Mouse (Mus musculus): Measurements from ENCODE around the gene Ctdspl. TPM values are rescaled to one million over a fixed set of nuclear protein-coding genes. Genes with fewer than 3 reads are reported as not detected.
A peak's percentile ranks its signal among the peaks of the same experiment; 100 is the strongest.

The Ctdspl gene
- polyA plus RNA-seq, 1 experiment from 2014 or later = 4.9 TPM

GRCm38 (mm10) chr9:118963149-118963548 lies 36.9 kb downstream of the Ctdspl start:
- Histone ChIP-seq H3K9me3 (ENCODE audit: control insufficient read depth, low read length) (no peaks in the 10 kb centered on the region), H3K4me3 (ENCODE audit: low read depth, low read length) (no peak overlapping the region), H3K9ac (ENCODE audit: low read length) (no peak overlapping the region), H3K27ac (ENCODE audit: low read depth, low read length) (no peak overlapping the region), H3K36me3 (ENCODE audit: control insufficient read depth, insufficient read depth, low read length) (no peaks in the 10 kb centered on the region), H3K4me2 (no peak overlapping the region), H3K4me1 (ENCODE audit: control insufficient read depth, insufficient read depth, low read length) (no peaks in the 10 kb centered on the region), H3K27me3 (ENCODE audit: control insufficient read depth, insufficient read depth, low read length) (no peaks in the 10 kb centered on the region)
- 88% methylated on average over 9 of the region's 9 CpGs for WGBS
- DNase-seq (ENCODE audit: low spot score, missing footprints) = no peak
- no peak for ATAC-seq (ENCODE audit: low FRiP score)

- 86% methylated on average over 18 of the region's 18 CpGs for WGBS
- DNase-seq (ENCODE audit: low spot score, missing footprints) = no peak
- Histone ChIP-seq H3K4me1 (ENCODE audit: control insufficient read depth, insufficient read depth, low read length) (no peaks in the 10 kb centered on the region), H3K4me2 (no peak overlapping the region), H3K9ac (ENCODE audit: low read length) (no peak overlapping the region), H3K36me3 (ENCODE audit: control insufficient read depth, insufficient read depth, low read length) (no peaks in the 10 kb centered on the region), H3K4me3 (ENCODE audit: low read depth, low read length) (no peak overlapping the region), H3K9me3 (ENCODE audit: control insufficient read depth, low read length) (no peaks in the 10 kb centered on the region), H3K27ac (ENCODE audit: low read depth, low read length) (no peak overlapping the region), H3K27me3 (ENCODE audit: control insufficient read depth, insufficient read depth, low read length) (no peaks in the 10 kb centered on the region)
- no peak for ATAC-seq (ENCODE audit: low FRiP score)
Observed at GRCm38 (mm10) chr9:118964263-118965034, 38.2 kb downstream of the Ctdspl start.

GRCm38 (mm10) chr9:118969810-118970209 lies 43.6 kb downstream of the Ctdspl start:
- DNase-seq (ENCODE audit: low spot score, missing footprints) (no peak), ATAC-seq (ENCODE audit: low FRiP score) (no peak)
- Histone ChIP-seq H3K9ac (ENCODE audit: low read length) (no peak overlapping the region), H3K27ac (ENCODE audit: low read depth, low read length) (no peak overlapping the region), H3K36me3 (ENCODE audit: control insufficient read depth, insufficient read depth, low read length) (no peaks in the 10 kb centered on the region), H3K27me3 (ENCODE audit: control insufficient read depth, insufficient read depth, low read length) (no peaks in the 10 kb centered on the region), H3K4me3 (ENCODE audit: low read depth, low read length) (no peak overlapping the region), H3K4me2 (no peak overlapping the region), H3K9me3 (ENCODE audit: control insufficient read depth, low read length) (no peaks in the 10 kb centered on the region), H3K4me1 (ENCODE audit: control insufficient read depth, insufficient read depth, low read length) (peaks cover 7% of the 10 kb centered on the region)
- WGBS = 83% methylated on average over 4 of the region's 4 CpGs

DNA sequence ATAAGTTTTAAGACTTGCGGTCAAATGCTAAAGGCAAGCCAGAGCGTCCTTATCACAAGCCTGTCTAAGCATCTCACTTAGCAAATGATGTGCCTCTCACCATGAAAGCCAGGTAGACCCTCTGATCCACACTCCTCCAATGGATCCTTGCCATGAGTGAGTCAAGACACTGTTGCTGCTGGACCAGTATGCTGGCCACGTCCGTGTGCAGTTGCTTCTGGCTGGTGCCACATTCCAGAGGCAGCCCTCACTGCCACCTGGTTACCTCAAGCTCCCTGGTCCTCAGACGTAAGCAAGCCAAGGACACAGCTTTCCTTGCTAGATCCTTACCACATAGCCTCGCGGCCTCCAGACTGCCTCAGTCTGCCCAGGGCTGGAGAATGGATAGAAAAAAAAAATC lies 46.8 kb downstream of the Ctdspl start:
- no peaks in the 10 kb centered on the region for H3K36me3 ChIP-seq (ENCODE audit: control insufficient read depth, insufficient read depth, low read length)
- no peaks in the 10 kb centered on the region for H3K27me3 ChIP-seq (ENCODE audit: control insufficient read depth, insufficient read depth, low read length)
- no peak for DNase-seq (ENCODE audit: low spot score, missing footprints)
- H3K4me1 ChIP-seq (ENCODE audit: control insufficient read depth, insufficient read depth, low read length) = peaks cover 14% of the 10 kb centered on the region
- H3K9me3 ChIP-seq (ENCODE audit: control insufficient read depth, low read length) = no peaks in the 10 kb centered on the region
- H3K4me2 ChIP-seq = no peak overlapping the region
- 84% methylated on average over 7 of the region's 7 CpGs for WGBS
- H3K4me3 ChIP-seq (ENCODE audit: low read depth, low read length) = no peak overlapping the region
- H3K9ac ChIP-seq (ENCODE audit: low read length) = no peak overlapping the region
- no peak overlapping the region for H3K27ac ChIP-seq (ENCODE audit: low read depth, low read length)
- ATAC-seq (ENCODE audit: low FRiP score) = no peak

DNA sequence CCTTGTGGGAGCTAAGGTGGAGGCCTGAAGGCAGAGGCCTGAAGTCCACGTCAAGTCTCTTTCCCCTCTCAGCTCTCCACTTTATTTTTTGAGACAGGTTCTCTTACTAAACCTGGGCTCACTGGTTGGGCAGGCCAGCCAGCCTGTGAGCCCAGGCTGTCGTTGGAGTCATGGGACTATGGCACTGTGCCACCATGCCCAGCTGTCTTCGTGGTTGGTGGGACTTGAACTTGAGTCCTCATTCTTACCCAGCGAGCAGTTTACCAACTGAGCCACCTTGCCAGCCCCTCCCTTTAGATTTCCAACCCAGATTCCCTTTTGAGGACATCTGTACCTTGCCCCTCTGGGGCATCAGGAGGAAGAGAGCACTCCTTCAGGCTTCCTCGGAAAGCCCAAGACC lies 47.3 kb downstream of the Ctdspl start:
- Histone ChIP-seq H3K4me2 (no peak overlapping the region), H3K27ac (ENCODE audit: low read depth, low read length) (no peak overlapping the region), H3K9ac (ENCODE audit: low read length) (no peak overlapping the region), H3K9me3 (ENCODE audit: control insufficient read depth, low read length) (no peaks in the 10 kb centered on the region), H3K27me3 (ENCODE audit: control insufficient read depth, insufficient read depth, low read length) (no peaks in the 10 kb centered on the region), H3K4me3 (ENCODE audit: low read depth, low read length) (no peak overlapping the region), H3K4me1 (ENCODE audit: control insufficient read depth, insufficient read depth, low read length) (peaks cover 14% of the 10 kb centered on the region), H3K36me3 (ENCODE audit: control insufficient read depth, insufficient read depth, low read length) (no peaks in the 10 kb centered on the region)
- 84% methylated on average over 5 of the region's 5 CpGs for WGBS
- ATAC-seq (ENCODE audit: low FRiP score) (no peak), DNase-seq (ENCODE audit: low spot score, missing footprints) (no peak)

DNA sequence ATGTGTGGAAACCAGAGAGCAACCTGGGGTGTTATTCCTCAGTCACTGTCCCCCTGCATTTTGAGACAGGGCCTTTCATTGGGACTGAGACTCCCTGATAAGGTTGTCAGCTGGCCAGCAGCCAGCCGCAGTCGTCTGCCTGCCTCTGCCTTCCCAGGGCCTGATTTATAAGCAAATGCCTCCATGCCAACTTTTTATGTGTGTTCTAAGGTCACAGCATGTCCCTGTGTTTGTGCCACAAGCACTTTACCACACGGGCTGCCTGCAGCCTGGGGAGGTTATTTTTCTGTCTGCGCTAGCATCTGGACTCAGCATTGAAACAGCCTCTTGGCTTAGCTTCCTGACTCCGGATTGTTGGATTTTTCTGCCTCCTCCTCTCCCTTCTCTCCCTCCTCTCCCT lies 47.9 kb downstream of the Ctdspl start:
- Histone ChIP-seq H3K9ac (ENCODE audit: low read length) (peak overlapping the region; percentile 27; the same call in 1 of the 2 replicates), H3K9me3 (ENCODE audit: control insufficient read depth, low read length) (no peaks in the 10 kb centered on the region), H3K4me2 (no peak overlapping the region), H3K36me3 (ENCODE audit: control insufficient read depth, insufficient read depth, low read length) (no peaks in the 10 kb centered on the region), H3K27ac (ENCODE audit: low read depth, low read length) (no peak overlapping the region; the same call in 1 of the 2 replicates), H3K4me1 (ENCODE audit: control insufficient read depth, insufficient read depth, low read length) (peaks cover 14% of the 10 kb centered on the region), H3K4me3 (ENCODE audit: low read depth, low read length) (no peak overlapping the region), H3K27me3 (ENCODE audit: control insufficient read depth, insufficient read depth, low read length) (no peaks in the 10 kb centered on the region)
- no peak for DNase-seq (ENCODE audit: low spot score, missing footprints)
- no peak for ATAC-seq (ENCODE audit: low FRiP score)
- WGBS = 52% methylated on average over 5 of the region's 5 CpGs

DNA sequence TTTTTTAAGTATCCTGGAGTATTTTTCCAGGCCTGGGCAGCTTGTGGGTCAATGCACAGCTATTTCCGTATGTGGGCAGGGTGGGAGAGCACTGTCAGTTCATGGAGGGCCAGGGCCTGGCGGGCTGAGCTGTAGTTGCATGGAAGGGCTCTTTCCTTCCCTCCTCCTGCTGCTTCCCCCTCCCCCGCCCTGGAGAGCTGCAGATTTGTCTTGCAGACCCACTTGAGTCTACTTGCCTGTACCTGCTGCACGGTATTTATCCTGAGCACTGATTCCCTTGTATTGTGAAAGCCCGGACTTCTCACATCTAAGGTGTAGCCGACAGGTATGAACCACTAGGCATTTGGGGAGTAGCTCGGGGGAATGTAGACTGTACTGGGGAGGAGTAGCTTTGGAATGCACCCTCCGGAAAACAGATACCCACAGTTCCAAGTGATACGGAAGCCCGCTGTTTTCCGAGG lies 49.0 kb downstream of the Ctdspl start:
- H3K36me3 ChIP-seq (ENCODE audit: control insufficient read depth, insufficient read depth, low read length) = no peaks in the 10 kb centered on the region
- H3K4me2 ChIP-seq = no peak overlapping the region
- H3K9me3 ChIP-seq (ENCODE audit: control insufficient read depth, low read length) = no peaks in the 10 kb centered on the region
- DNase-seq (ENCODE audit: low spot score, missing footprints) (no peak), ATAC-seq (ENCODE audit: low FRiP score) (no peak)
- H3K9ac ChIP-seq (ENCODE audit: low read length) = no peak overlapping the region
- 61% methylated on average over 11 of the region's 11 CpGs for WGBS
- H3K27ac ChIP-seq (ENCODE audit: low read depth, low read length) = no peak overlapping the region
- no peaks in the 10 kb centered on the region for H3K27me3 ChIP-seq (ENCODE audit: control insufficient read depth, insufficient read depth, low read length)
- no peak overlapping the region for H3K4me3 ChIP-seq (ENCODE audit: low read depth, low read length)
- peaks cover 17% of the 10 kb centered on the region for H3K4me1 ChIP-seq (ENCODE audit: control insufficient read depth, insufficient read depth, low read length)

DNA sequence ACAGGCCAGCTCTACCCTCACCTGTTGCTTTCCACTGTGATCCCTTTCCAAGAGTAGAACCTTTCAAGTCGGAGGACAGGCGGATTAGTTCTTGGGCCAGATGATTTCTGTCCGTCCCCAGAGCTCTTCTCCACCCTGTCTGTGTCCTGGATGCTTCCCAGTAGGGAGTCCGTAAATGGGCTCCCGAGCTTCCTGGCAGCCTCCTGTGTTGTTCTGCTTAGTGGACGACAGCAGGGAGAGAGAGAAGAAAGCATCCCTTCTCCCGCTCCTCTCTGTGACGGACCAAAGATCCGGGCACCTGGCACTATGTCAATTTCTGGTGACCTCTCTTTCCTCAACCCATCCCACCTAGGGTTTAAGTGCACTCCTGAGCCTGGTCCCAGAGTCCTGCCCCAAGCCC lies 49.5 kb downstream of the Ctdspl start:
- Histone ChIP-seq H3K4me2 (no peak overlapping the region), H3K27ac (ENCODE audit: low read depth, low read length) (no peak overlapping the region), H3K4me1 (ENCODE audit: control insufficient read depth, insufficient read depth, low read length) (peaks cover 21% of the 10 kb centered on the region), H3K36me3 (ENCODE audit: control insufficient read depth, insufficient read depth, low read length) (no peaks in the 10 kb centered on the region), H3K9ac (ENCODE audit: low read length) (no peak overlapping the region), H3K9me3 (ENCODE audit: control insufficient read depth, low read length) (no peaks in the 10 kb centered on the region), H3K27me3 (ENCODE audit: control insufficient read depth, insufficient read depth, low read length) (no peaks in the 10 kb centered on the region), H3K4me3 (ENCODE audit: low read depth, low read length) (no peak overlapping the region)
- DNase-seq (ENCODE audit: low spot score, missing footprints) = no peak
- ATAC-seq (ENCODE audit: low FRiP score) = no peak
- WGBS = 67% methylated on average over 9 of the region's 9 CpGs

GRCm38 (mm10) chr9:118976561-118976960 lies 50.3 kb downstream of the Ctdspl start:
- Histone ChIP-seq H3K36me3 (ENCODE audit: control insufficient read depth, insufficient read depth, low read length) (no peaks in the 10 kb centered on the region), H3K9ac (ENCODE audit: low read length) (no peak overlapping the region), H3K27ac (ENCODE audit: low read depth, low read length) (no peak overlapping the region), H3K4me2 (no peak overlapping the region), H3K4me3 (ENCODE audit: low read depth, low read length) (no peak overlapping the region), H3K27me3 (ENCODE audit: control insufficient read depth, insufficient read depth, low read length) (no peaks in the 10 kb centered on the region), H3K9me3 (ENCODE audit: control insufficient read depth, low read length) (no peaks in the 10 kb centered on the region), H3K4me1 (ENCODE audit: control insufficient read depth, insufficient read depth, low read length) (peaks cover 21% of the 10 kb centered on the region)
- no peak for ATAC-seq (ENCODE audit: low FRiP score)
- no peak for DNase-seq (ENCODE audit: low spot score, missing footprints)
- WGBS = 86% methylated on average over 7 of the region's 7 CpGs

Measured in midbrain, embryonic 11.5 days (tissue).